Mouse (Mus musculus): ENCODE results near the gene Snrk. TPM values are rescaled to one million over a fixed set of nuclear protein-coding genes. Genes with fewer than 3 reads are reported as not detected.

Snrk gene
- 100 to 1,000 TPM; 111 to 118 TPM for total RNA-seq (2021)

GRCm38 (mm10) chr9:122117112-122117616, at the start of gene Snrk:
Gene Snrk (plus strand): TSS chr9:122117266.
- intact Hi-C loops (cut with DNase I), result no loop called here
- DNase-seq (ENCODE audit: extremely low spot score in 1 of 2, low spot score in 2 of 2), result peak; percentile 82 to 91

- intact Hi-C loops (cut with DNase I), result no loop called here
- no peak for DNase-seq (ENCODE audit: extremely low spot score in 1 of 2, low spot score in 2 of 2)
Observed at GRCm38 (mm10) chr9:122067654-122068053, 49.4 kb upstream of the Snrk start.

GRCm38 (mm10) chr9:122069560-122070174, 47.4 kb upstream of the Snrk start:
- intact Hi-C loops (cut with DNase I), result no loop called here
- DNase-seq (ENCODE audit: extremely low spot score in 1 of 2, low spot score in 2 of 2), result no peak

- DNase-seq (ENCODE audit: extremely low spot score in 1 of 2, low spot score in 2 of 2), result no peak
- intact Hi-C loops (cut with DNase I), result no loop called here
Observed at GRCm38 (mm10) chr9:122073980-122074379, 43.1 kb upstream of the Snrk start.

GRCm38 (mm10) chr9:122074575-122074974, 42.5 kb upstream of the Snrk start:
- no peak for DNase-seq (ENCODE audit: extremely low spot score in 1 of 2, low spot score in 2 of 2)
- intact Hi-C loops (cut with DNase I), result no loop called here

GRCm38 (mm10) chr9:122078456-122078855, 38.6 kb upstream of the Snrk start:
- DNase-seq (ENCODE audit: extremely low spot score in 1 of 2, low spot score in 2 of 2), result no peak
- intact Hi-C loops (cut with DNase I), result no loop called here

GRCm38 (mm10) chr9:122083698-122084097, 33.4 kb upstream of the Snrk start:
- no peak for DNase-seq (ENCODE audit: extremely low spot score in 1 of 2, low spot score in 2 of 2)
- intact Hi-C loops (cut with DNase I), result no loop called here

GRCm38 (mm10) chr9:122084175-122084574, 32.9 kb upstream of the Snrk start:
- intact Hi-C loops (cut with DNase I), result no loop called here
- DNase-seq (ENCODE audit: extremely low spot score in 1 of 2, low spot score in 2 of 2), result peak in 1 of 2 experiments; percentile 59

GRCm38 (mm10) chr9:122084636-122085035, 32.4 kb upstream of the Snrk start:
- intact Hi-C loops (cut with DNase I), result no loop called here
- no peak for DNase-seq (ENCODE audit: extremely low spot score in 1 of 2, low spot score in 2 of 2)

GRCm38 (mm10) chr9:122085055-122085454, 32.0 kb upstream of the Snrk start:
- peak; percentile 23 to 39 for DNase-seq (ENCODE audit: extremely low spot score in 1 of 2, low spot score in 2 of 2)
- intact Hi-C loops (cut with DNase I), result no loop called here

GRCm38 (mm10) chr9:122085550-122086205, 31.4 kb upstream of the Snrk start:
- DNase-seq (ENCODE audit: extremely low spot score in 1 of 2, low spot score in 2 of 2), result no peak
- intact Hi-C loops (cut with DNase I), result no loop called here

- intact Hi-C loops (cut with DNase I), result no loop called here
- DNase-seq (ENCODE audit: extremely low spot score in 1 of 2, low spot score in 2 of 2), result no peak
Observed at GRCm38 (mm10) chr9:122087086-122087485, 30.0 kb upstream of the Snrk start.

GRCm38 (mm10) chr9:122091171-122091570, 25.9 kb upstream of the Snrk start:
- no peak for DNase-seq (ENCODE audit: extremely low spot score in 1 of 2, low spot score in 2 of 2)
- intact Hi-C loops (cut with DNase I), result no loop called here

- peak in 1 of 2 experiments; percentile 51 for DNase-seq (ENCODE audit: extremely low spot score in 1 of 2, low spot score in 2 of 2)
- intact Hi-C loops (cut with DNase I), result no loop called here
Observed at GRCm38 (mm10) chr9:122091782-122092228, 25.3 kb upstream of the Snrk start.

GRCm38 (mm10) chr9:122094171-122094570, 22.9 kb upstream of the Snrk start:
- no peak for DNase-seq (ENCODE audit: extremely low spot score in 1 of 2, low spot score in 2 of 2)
- intact Hi-C loops (cut with DNase I), result no loop called here

- DNase-seq (ENCODE audit: extremely low spot score in 1 of 2, low spot score in 2 of 2), result no peak
- intact Hi-C loops (cut with DNase I), result no loop called here
Observed at GRCm38 (mm10) chr9:122096822-122097511, 20.1 kb upstream of the Snrk start.

GRCm38 (mm10) chr9:122097535-122097934, 19.5 kb upstream of the Snrk start:
- no peak for DNase-seq (ENCODE audit: extremely low spot score in 1 of 2, low spot score in 2 of 2)
- intact Hi-C loops (cut with DNase I), result no loop called here

GRCm38 (mm10) chr9:122100584-122101127, 16.4 kb upstream of the Snrk start:
- intact Hi-C loops (cut with DNase I), result no loop called here
- no peak for DNase-seq (ENCODE audit: extremely low spot score in 1 of 2, low spot score in 2 of 2)

GRCm38 (mm10) chr9:122101196-122101595, 15.9 kb upstream of the Snrk start:
- no peak for DNase-seq (ENCODE audit: extremely low spot score in 1 of 2, low spot score in 2 of 2)
- intact Hi-C loops (cut with DNase I), result no loop called here

Measured in left cerebral cortex, postnatal 10 days (tissue).